Mouse (Mus musculus): Measurements from ENCODE around the gene Slc35b4.

The Slc35b4 gene

DNA sequence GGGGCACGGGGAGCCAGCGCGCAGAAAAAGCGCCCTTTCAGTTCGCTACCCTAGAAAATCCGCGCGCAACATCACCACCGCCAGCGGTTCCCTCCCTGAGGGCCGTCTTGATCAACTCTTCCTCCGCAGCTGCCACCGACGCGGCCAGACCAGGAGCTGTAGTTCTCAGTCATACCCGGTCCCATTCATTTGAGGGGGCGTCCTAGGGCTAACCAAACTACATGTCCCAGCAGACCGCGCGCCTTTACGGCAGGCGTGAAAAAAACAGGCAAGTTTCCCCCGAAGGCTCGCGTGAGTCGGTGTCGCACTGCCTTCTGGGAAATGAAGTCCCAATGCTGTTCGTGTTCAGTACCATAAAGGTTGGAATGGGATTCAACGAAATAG is at the start of gene Slc35b4:
Gene Slc35b4, minus strand, starts transcription at position 248 of the 384 bp plus-strand sequence.
- DNase-seq (ENCODE audit: low spot score), result peak; percentile 95

DNA sequence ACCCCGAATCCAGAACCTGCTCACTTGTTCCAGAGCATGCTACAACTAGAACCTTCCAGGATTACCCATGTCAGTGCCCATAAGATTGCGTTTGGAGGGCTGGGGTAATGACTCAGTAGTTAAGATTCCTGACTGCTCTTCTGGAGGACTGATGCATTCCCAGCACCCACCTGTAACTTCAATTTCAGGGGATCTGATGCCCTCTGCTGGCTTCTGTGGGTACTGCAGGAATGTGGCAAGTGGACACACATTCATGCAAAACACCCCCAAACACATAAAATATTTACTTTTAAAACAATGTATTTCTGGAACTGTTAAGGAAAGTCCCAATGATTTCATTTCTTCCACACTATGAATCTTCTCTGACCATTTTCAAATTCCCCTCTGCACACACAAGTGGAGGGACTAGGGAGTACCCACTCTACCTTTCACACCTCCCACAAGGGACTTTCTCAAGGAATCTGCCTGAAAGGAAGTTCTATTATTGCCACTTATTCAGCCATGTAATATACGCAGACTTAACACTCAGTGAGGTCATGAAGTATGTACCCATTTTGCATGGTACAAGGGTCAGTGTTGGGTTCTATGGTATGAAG is 48.2 kb upstream of the Slc35b4 start:
- DNase-seq (ENCODE audit: low spot score), result no peak

DNA sequence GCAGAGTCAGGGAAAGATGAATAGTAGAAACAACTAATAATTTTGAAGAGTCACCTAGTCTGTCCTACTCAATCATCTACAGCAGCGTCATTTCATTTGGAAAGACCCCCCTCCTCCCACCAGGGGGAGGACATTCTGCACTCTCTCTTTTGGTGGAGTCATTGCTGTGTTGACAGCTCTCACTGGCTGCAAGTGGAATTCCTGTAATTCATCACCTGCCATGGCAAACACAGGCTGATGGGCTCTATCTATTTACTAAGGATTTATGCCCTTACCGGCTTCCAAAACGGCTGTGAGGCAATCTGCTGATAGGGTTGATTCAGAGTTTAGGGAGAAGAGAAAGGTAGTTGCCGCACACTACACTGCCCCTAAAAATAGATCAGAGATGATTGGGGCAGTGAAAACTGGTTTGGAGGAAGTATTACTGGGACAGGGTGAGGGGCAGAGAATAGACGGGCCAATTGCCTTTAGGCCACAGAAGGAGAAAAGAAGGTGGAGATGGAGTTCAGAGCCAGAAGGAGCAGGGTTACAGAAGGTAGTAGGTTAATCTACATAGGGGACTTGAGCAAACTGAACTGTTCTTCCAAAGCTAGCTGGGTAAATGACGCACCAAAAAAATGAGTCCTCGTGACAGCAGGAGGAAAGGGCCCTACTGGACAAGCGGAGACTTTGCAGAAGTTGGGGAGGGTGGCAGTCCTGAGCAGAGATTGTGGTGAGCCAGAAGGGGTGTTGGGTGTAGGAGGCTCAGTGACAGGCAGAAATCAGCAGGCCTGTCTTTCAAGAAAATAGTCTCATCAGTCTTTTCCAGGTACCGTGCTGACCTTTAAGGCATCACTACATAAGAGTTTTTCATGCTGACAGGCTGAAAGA is 39.8 kb upstream of the Slc35b4 start:
- DNase-seq (ENCODE audit: low spot score), result no peak

DNA sequence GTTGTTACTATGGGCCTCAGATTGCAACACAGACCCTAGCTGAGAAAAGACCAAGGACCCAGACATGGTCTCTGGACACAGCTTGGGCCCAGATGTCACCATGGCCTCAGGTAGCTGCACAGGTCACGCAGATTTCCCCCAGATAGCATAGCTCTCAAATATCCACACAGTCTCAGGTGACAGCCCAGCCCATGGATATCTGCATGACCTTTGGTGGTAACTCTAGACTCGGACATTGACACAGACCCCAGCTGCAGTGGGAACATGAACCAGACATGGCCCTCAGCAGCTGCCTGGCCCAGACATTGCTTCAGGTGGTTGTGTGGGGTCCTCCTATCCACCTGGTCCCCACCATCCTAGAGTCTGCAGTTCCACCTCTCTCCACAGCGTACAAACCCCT is 28.8 kb upstream of the Slc35b4 start:
- no peak for DNase-seq (ENCODE audit: low spot score)

DNA sequence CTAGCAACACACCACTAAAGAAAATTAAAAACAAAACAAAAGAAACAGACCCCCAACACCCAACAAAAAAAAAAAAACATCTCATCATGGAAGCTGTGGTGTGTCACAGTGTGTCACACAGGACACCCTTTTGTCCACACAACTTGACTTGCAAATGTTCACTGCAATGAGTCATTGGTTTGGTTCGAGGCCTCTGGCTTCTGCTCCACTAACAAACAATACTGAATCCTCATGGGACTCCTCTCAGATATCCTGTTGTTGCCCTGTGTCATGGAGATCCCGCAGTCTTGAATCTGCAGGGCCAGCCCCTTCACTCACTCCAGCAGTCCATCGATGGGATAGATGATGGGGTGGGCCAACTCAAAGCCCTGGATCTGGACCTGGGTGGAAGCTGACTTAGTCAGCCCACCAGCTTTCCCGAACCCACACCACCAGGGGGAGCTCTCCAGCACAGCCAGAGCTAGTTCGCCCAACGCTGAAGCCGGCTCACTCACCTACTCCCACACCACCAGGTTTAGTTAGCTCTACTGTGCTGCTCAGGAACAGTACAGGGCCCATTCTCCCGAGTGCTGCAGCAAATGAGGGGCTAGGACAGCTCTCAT is 28.2 kb upstream of the Slc35b4 start:
- peak; percentile 65 for DNase-seq (ENCODE audit: low spot score)

- no peak for DNase-seq (ENCODE audit: low spot score)
Measured at GRCm38 (mm10) chr6:34203503-34203902, 26.6 kb upstream of the Slc35b4 start.

- DNase-seq (ENCODE audit: low spot score), result no peak
Measured at GRCm38 (mm10) chr6:34194981-34195380, 18.1 kb upstream of the Slc35b4 start.

GRCm38 (mm10) chr6:34193708-34194475 is 17.0 kb upstream of the Slc35b4 start:
- peak; percentile 71 for DNase-seq (ENCODE audit: low spot score)

DNA sequence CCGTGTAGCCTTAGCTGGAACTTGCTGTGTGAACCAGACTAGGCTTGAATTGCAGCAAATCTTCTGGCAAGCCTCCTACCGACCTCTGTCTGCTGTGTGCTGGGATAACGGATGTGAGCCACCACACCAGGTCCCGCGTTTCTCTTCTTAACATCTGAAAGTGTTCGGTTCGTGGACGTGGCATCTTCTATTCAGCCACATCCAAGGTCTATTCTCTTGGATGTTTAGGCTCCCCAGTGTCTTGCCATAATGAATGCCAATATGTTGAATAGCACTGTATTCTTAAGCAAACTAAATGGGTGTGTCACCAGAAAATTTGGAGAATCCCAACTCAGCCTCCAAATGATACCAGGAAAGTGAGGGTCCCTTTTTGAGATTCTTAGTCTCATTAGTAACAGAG is 14.5 kb upstream of the Slc35b4 start:
- no peak for DNase-seq (ENCODE audit: low spot score)

GRCm38 (mm10) chr6:34189494-34189893 is 12.6 kb upstream of the Slc35b4 start:
- DNase-seq (ENCODE audit: low spot score), result no peak

- DNase-seq (ENCODE audit: low spot score), result no peak
Measured at GRCm38 (mm10) chr6:34187986-34188599, 11.2 kb upstream of the Slc35b4 start.

GRCm38 (mm10) chr6:34187273-34187863 is 10.5 kb upstream of the Slc35b4 start:
- no peak for DNase-seq (ENCODE audit: low spot score)

DNA sequence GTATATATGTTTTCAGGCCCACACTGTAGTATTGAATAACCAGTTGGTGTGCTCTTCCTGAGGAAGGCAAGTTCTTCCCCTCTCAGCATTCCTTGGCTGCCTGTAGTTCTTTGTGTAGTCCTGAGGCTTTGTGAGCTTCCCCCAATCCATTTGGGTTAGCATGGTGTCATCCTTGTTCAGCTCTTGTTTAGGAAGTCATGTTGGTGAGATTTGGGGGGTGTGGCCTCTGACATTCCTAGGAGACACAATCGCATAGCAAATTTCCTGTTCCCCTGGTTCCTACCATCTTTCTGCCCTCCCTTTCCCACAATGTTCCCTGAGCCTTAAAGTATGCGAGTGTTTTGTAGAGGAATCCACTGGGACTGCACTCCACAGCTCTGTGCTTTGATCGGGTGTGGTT is 6.4 kb upstream of the Slc35b4 start:
- no peak for DNase-seq (ENCODE audit: low spot score)

GRCm38 (mm10) chr6:34181961-34182360 is 5.0 kb upstream of the Slc35b4 start:
- DNase-seq (ENCODE audit: low spot score), result no peak

- no peak for DNase-seq (ENCODE audit: low spot score)
Measured at GRCm38 (mm10) chr6:34179911-34180310, 3.0 kb upstream of the Slc35b4 start.

DNA sequence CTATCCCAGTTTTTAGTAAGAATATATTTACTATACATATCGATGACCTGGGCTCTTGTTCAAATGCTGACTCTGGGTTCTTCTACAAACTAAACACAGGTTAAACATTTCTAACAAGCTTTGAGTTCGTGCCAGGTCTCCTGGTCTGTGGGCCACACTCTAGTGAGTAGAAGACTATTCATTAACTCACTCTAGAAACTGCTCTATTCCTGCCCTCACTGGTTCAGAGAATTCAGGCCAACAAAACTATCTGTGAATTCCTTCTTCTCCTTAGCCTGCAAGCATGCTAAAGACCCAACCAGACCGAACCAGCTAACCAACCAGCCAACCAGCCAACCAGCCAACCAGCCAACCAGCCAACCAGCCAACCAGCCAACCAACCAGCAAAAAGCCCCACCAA is 2.1 kb upstream of the Slc35b4 start:
- DNase-seq (ENCODE audit: low spot score), result no peak

DNA sequence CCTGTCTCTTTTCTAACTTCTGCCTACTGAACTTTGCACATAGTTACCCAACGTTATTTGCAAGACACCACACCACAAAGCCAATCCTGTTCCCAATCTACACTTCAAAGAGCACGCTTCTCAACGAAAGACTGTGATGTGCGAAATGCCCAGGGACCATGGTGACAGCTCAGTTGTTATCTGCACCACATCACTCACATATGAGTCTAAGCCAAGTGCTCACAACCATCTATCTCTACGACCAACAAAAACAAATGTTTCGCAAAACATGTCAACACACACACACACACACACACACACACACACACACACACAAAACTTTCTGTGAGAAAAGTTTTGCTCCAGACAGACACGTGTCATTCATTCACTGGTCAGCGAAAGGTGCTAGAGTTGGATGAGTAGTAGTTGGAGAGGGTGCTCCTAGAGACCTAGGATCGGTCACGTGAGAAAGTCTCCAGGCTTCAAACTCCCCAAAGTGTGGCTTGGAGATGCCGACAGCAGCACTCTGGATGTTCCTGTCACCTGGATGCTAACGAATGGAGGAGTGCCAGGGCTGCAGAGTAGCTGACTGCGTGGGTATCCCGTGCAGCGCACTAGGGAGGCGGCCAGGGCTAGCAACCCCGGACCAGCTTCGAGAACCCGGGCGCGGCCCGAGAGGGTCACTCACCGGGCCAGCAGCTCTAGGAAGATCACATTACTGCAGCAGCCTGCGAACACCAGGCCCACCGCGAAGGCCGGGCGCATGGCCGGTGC is 624 bp downstream of the Slc35b4 start:
- DNase-seq (ENCODE audit: low spot score), result no peak

DNA sequence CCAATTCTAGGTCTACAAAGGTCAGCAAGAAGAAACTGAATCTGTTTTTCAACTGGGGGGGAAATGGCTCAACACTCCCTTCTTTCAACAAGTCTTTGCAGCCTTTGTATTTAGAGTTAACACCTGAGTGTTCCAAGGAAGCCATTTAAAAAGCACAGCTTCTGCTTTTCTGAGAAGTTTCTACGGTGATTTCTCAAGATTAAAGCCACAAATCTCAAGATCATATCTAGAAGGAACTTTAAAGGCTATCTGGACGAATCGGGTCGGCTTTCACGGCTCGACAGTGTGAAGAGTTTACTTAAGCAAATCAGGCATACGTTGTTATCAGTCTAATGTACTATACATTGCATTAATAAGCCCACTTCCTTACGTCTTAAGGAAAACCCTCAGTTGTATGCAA is 2.2 kb downstream of the Slc35b4 start:
- no peak for DNase-seq (ENCODE audit: low spot score)

GRCm38 (mm10) chr6:34173251-34173650 is 3.7 kb downstream of the Slc35b4 start:
- DNase-seq (ENCODE audit: low spot score), result no peak

DNA sequence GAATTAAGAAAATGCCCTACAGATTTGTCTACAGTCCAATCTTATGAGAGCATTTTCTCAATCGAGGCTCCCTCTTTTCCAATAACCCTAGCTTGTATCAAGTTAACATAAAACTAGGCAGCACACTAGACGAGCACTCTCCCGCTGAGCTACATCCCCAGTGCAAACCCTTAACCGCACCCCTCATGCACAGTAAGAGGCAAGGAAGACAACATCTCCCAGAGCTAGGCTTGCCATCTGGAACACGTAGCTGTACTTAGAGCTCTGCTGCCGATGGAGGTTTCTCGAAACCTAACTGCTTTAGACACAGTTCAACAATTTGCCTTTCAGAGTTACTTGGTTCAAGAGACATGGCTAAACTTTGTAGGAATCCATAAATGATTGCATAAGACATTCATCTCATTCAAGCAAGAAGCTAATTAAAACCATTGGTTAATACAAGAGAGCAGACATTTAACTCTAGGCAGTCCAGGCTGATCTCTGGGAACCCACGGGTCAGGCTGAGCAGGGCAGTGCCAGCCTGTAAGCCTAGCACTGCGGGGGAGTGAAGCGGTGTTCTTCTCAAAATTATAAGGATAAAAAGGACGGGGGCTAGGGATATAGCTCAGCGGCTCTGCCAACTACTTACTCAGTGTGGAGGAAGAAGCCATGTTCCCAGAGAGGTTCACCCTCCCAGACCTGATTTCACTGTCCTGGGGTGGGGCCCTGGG is 5.0 kb downstream of the Slc35b4 start:
- DNase-seq (ENCODE audit: low spot score), result no peak
